Mouse (Mus musculus) retina, postnatal 7 days (tissue): ENCODE measurements around the gene Wdr46.
A peak's percentile ranks its signal among the peaks of the same experiment; 100 is the strongest.

Source experiments
- DNase-seq: peaks from one replicate; pipeline ENCODE4 v3.0.0-alpha.2; 2012; ENCODE audit warnings: low read depth, low spot score

Gene Wdr46

DNA sequence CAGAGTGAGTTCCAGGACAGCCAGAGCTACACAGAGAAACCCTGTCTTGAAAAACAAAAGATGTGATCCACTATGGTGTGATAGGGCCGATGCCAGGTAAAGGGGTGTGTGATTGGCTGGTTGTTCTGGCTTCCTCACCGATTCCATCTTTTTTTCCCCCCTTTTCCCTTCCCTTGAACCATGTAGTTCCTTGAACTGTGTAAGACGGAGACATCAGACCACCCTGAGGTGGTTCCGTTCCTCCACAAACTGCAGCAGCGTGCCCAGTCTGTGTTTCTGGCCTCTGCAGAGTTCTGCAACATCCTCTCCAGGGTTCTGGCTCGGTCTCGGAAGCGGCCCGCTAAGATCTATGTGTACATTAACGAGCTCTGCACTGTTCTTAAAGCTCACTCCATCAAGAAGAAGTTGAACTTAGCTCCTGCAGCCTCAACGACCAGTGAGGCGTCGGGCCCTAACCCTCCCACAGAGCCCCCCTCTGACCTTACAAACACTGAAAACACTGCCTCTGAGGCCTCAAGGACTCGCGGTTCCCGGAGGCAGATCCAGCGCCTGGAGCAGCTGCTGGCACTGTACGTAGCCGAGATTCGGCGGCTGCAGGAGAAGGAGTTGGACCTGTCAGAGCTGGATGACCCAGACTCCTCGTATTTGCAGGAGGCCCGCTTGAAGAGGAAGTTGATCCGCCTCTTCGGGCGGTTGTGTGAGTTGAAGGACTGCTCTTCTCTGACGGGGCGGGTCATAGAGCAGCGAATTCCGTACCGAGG is 29.2 kb upstream of the Wdr46 start:
- no peak for DNase-seq

DNA sequence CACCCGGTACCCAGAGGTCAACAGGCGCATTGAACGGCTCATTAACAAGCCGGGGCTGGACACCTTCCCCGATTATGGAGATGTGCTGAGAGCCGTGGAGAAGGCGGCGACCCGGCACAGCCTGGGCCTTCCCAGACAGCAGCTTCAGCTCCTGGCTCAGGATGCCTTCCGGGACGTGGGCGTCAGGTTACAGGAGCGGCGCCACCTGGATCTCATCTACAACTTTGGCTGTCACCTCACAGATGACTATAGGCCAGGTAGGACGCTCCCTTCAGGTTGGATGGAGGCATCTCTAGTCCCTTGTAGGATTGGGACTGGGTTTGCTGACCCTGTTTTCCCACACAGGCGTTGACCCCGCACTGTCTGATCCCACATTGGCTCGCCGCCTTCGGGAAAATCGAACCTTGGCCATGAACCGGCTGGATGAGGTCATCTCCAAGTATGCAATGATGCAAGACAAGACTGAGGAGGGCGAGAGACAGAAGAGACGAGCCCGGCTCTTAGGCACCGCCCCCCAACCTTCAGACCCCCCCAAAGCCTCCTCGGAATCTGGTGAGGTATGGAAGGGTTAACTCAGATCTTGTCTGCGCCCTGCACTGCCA is 28.5 kb upstream of the Wdr46 start:
- no peak for DNase-seq

DNA sequence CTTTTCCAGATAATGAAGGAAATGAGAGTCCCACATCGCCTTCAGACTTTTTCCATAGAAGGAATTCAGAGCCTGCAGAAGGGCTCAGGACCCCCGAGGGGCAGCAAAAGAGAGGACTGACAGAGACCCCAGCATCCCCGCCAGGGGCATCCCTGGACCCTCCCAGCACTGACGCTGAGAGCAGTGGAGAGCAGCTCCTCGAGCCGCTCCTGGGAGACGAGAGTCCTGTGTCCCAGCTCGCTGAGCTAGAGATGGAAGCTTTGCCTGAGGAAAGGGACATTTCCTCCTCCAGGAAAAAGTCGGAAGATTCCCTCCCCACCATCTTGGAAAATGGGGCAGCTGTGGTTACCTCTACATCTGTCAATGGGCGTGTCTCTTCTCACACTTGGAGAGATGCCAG is 27.2 kb upstream of the Wdr46 start:
- no peak for DNase-seq

DNA sequence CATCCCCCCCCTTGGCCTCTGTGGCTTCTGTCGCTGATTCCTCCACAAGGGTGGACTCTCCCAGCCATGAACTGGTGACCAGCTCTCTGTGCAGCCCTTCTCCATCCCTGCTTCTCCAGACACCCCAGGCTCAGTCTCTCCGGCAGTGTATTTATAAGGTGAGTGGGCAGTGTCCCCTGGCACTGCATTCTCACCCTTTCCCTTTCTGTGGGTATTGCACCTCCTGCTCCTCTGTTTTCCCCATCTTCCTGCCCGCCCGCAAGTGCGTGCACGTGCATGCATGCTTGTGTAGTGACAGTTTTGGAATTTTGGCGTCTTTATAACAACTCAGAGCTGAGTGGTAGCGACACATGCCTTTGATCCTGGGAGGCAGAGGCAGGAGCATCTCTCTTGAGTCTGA is 26.6 kb upstream of the Wdr46 start:
- DNase-seq: no peak

DNA sequence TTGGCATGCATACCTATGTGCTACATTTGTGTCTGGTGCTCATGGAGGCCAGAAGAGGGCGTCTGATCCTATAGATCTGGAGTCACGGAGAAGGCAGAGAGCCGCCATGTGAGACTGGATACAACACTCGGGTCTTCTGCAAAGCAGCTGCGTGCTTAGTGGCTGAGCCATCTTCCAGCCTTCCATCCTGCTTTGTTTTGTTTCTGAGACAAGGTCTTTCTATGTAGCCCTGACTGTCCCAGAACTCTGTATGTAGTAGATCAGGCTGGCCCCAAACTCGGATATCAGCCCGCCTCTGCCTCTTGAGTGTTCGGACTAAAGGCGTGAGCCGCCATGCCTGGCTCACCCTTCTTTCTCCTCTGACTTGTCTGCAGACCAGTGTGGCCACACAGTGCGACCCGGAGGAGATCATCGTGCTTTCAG is 25.5 kb upstream of the Wdr46 start:
- no peak for DNase-seq

DNA sequence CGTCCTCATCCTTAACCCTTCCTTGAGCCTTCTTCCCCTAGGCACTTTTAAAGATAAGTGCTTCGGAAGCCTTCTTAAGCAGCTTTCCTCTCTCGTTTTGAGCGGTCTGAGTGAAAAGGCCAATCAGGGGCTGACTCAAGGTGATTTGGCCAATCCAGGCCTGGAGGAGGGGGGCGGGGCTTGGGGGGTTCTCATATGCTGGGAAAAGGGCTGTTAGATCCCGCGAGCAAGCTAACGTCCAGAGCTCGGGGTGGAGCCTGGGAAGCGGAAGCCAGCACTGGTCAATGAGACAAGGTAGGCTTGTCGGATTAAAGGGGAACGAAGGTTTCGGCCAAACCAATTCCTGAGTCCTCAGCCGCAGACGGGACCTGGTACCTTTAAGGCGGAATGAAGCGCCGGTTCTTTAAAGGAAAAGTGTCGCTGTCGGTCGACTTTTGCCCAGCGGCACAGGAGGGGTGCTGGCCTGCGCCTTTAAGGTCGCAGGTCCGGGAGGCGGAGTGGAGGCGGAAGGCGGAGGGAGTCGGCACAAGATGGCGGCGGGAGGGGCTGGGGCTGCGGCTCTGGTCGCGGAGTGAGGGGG is 24.7 kb upstream of the Wdr46 start, which contains the start of the genes Tapbp and Zbtb22:
TSS of gene Tapbp (plus strand) at position 229 of the 580 bp plus-strand sequence.
TSS of gene Zbtb22 (plus strand) at position 234 of the 580 bp plus-strand sequence.
- DNase-seq: peak; percentile 98

DNA sequence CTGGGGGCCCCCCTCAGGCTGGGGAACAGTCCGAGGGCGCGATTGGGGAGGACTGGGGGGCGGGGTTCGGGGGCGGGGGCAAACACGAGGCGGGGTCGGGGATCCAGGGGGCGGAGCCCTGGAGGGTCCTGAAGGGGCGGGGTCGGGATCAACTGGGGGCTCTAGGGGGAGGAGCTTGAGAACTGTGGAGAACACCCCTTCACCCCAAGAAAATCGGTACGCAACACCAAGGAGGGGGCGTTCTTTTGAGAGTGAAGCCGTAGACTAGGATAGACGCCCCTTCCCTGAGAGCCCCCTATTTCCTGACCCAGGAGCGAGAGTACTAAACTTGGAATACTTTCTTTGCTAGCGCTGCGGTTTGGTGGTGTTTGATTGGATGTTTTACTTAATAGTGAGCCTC is 24.2 kb upstream of the Wdr46 start:
- no peak for DNase-seq

DNA sequence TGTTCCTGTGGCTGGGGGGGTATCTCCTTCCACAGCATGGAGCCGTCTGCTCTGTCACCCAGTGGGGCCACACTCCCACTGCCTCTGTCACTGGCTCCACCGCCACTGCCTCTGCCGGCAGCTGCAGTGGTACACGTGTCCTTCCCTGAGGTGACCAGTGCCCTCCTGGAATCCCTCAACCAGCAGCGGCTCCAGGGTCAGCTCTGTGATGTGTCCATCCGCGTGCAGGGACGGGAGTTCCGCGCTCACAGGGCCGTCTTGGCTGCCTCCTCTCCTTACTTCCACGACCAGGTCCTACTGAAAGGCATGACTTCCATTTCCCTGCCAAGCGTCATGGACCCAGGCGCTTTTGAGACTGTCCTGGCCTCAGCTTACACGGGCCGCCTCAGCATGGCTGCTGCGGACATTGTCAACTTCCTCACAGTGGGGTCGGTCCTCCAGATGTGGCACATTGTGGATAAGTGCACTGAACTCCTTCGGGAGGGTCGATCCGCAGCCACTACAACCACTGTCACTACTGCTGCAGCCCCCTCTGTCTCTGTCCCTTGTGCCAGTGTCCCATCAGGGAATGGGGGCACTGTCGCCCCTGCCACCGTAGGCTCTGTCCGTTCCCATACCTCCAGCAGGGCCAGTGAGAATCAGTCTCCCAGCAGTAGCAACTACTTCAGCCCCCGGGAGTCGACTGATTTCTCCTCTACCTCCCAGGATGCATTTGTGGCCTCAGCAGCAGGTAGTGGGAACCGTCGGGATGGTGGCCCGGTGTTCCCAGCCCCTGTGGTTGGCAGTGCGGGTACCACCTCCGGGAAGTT is 23.4 kb upstream of the Wdr46 start:
- no peak for DNase-seq

DNA sequence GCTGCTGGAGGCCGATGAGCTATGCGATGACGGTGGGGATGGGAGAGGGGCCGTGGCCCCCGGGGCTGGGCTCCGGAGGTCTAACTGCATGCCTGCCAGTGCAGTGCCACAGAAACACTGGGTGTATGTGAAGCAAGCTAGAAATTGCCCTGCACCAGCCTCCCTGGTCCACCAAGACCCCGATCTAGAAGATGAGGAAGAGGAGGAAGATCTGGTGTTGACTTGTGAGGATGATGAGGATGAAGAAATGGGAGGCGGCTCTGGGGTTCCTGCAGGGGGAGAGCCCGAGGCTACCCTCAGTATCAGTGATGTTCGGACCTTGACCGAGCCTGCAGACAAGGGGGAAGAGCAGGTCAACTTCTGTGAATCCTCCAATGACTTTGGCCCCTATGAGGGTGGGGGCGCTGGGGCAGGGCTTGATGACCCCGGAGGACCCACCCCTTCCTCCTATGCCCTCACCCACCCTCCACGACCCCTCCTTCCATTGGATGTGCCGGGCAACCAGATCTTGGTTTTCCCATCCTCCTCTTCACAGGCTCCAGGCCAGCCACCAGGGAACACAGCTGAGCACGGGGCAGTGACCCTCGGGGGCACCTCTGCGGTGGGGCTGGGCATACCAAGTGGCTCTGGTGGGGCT is 22.7 kb upstream of the Wdr46 start:
- no peak for DNase-seq

DNA sequence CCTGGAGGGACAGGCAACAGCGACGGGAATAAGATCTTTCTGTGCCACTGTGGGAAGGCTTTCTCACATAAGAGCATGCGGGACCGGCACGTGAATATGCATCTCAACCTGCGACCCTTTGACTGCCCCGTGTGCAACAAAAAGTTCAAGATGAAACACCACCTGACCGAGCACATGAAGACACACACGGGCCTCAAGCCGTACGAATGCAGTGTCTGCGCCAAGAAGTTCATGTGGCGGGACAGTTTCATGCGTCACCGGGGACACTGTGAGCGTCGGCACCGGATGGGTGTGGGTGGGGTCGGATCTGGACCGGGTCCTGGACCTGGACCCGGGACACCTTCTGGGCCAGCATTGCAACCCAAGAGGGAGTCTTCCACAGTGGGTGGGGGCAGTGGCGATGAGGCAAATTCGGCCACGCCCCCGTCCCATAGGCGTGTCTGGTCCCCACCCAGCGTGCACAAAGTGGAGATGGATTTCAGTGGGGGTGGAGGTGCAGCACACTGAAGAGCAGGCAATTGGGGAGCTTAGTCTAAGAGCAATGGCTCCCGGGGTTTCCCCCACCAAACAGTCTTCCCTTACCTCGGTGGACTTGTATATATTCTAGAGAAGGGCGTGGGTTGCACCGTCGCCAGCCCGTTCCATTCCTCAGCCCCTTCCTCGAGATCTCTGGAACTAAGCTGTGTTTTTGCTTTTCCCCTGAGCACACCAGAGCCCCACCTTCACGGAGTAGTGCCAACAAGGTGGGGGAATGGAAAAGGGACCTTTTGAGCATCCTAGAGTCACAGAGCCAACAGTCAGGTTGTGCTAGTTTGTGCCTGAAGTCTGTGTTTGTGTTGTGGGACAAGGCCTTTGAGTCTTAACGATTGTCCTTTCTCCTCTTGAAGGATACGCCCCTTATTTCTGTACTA is 21.9 kb upstream of the Wdr46 start:
- DNase-seq: no peak

DNA sequence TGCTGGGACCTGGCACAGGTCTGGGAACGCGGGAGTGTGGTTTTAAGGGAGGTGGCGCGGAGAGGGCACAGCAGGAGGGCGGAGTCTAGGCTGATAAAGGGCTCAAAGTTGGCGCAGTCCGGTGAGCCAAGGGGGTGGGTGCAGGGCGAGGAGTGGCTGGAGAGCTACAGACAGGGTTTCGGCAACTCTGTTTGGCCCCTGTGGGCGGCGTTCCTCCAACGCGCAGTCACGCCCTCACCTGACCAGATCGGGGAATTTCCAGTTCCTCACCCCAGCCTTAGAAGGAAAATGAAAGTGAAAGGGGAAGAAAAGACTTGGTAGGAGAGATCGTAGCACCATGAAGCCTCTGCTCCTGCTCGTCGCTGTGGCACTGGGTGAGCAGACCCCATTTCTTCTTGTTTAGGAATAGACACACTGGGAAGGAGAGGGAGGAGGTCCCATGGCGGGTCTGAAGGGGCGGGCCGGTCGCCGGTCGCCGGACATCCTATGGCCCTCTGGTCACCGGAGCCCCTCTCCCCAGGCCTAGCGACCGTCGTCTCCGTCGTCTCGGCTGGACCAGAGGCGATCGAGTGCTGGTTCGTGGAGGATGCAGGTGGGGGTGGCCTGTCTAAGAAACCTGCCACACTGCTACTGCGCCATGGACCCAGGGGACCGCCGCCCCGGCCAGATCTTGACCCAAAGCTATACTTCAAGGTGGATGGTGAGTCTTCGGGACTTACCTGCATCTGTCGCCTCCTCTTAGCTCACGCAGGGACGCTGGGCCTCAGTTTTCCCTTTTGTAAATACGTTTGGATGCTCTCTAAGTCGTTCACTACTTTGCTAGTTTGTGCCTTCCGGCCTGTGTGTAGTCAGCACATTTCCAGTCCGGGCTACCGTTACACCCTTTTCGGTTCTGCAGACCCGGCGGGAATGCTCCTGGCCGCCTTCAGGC is 20.8 kb upstream of the Wdr46 start:
- no peak for DNase-seq

DNA sequence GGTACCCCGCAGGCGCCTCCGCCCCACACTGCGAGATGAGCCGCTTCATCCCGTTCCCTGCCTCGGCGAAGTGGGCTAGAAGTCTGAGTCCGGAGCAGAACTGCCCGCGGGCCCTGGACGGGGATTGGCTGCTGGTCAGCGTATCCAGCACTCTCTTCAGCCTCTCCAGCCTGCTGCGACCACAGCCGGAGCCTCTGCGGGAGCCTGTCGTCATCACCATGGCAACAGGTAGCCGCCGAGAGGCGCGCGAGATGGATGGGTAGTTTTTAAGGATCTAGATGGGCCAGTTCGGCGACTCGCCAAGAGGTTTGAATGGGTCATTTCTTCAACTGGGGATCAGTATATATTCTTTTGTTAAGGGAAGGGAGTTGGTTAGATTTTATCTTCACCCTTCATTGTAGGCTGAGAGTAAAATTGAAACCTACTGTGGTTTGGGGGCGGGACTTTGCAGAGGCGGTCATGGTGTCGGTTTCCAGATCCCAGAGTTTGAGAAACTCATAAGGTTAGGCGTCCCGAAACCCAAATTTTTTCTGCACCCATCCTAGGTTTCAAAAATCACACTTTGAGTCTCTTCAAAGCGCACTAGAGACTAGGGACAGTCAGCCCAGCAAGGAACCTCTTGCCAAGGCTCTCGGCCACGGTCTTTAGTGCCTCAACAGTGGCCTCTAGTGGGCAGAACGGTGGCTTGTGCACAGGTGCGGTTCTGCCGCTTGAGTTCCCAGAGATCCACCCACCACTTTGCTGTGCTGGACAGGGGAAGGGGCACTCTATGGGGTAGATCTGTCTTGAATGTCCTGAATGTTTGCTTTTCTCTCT is 20.0 kb upstream of the Wdr46 start:
- no peak for DNase-seq

DNA sequence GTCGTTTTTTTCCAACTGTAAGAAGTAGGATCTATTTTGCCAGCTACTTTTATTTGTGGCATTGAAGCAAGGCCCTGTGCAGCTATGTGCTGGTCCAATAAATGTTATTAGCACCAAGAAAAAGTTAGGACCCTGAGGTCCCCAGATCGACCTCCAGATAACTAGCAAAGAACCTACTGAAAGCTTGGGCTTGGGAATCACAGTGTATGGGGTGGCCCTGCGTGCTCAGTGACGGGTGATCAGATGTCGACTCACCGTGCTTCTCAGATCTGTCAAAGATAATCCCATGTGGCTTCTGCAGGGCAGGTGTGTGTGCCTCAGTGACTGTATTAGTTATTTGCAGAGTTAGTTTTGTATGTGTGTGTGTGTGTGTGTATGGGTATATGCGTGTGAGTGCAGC is 19.1 kb upstream of the Wdr46 start:
- no peak for DNase-seq

DNA sequence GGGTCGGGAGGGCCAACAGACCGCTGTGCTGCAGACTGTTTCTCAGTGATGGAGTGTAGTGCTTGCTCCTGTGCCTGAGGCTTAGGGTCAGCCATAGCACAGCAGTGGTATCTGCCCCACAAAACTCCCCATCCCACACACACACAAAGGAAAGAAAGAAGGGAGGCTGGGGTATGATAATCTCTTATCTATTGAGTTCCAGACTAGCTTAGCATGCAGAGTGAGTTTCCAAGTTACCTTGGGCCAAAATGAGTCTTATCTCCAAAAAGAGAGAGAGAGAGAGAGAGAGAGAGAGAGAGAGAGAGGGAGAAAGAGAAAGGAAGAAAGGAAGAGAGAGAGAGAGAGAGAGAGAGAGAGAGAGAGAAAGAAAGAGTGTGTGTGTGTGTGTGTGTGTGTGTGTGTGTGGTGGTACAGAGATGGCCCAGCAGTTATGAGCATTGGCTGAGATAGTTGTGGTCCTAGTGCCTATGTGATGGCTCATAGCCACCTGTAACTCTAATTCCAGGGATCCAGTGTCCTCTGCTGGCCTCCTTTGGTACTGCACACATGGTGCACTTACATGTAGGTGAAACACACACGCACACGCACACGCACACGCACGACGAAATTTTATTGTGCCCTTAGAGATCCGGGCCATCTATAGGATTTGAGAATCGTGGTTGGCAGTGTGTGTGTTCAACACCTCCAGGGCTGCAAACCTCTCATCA is 15.7 kb upstream of the Wdr46 start:
- DNase-seq: no peak

DNA sequence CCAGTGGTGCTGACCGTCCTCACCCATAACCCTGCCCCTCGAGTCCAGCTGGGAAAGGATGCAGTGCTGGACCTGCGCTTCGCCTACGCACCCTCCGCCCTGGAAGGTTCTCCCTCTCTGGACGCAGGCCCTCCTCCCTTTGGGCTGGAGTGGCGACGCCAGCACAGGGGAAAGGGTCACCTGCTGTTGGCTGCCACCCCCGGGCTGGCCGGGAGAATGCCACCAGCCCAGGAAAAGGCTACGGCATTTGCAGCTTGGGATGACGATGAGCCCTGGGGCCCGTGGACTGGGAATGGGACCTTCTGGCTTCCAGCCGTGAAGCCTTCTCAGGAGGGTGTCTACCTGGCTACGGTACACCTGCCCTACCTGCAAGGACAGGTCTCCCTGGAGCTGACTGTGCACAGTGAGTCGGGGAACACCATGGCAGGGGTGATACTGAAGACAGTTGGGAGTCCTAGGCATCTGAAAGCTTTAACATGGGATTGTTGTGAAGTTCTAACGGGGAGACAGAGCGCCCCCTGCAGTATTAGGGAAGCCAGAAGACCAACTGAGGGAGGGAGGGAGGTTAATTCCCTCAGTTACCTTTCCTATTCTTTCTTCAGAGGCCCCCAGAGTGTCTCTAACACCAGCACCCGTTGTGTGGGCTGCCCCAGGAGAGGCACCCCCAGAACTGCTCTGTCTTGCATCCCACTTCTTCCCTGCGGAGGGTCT is 14.9 kb upstream of the Wdr46 start:
- no peak for DNase-seq

DNA sequence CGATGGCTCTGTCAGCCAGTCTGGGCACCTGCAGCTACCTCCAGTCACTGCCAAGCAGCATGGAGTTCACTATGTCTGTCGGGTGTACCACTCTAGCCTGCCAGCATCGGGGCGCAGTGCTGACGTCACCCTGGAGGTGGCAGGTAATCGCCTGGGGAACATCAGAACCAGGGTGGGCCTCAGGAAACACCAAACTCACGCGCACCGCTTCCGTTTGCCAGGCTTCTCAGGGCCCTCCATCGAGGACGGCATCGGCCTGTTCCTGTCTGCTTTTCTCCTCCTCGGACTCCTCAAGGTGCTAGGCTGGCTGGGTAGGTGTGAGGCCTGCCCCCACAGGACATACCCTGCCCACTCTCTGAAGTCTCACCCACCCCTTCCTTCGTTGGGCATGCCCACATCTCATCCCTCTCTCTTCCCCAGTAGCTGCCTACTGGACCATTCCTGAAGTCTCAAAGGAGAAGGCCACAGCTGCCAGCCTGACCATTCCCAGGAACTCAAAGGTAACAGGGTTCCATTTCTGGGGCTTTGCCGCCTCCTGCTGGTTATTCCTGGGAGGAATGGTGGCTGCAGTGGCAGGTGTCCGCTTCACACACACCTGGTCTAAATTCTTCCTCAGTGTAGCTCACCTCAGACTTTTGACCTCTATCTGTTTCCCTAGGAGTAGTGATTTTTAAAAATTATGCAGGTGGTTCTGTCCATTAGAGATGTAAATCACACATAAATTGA is 14.1 kb upstream of the Wdr46 start:
- DNase-seq: no peak
